Mouse (Mus musculus) forebrain, embryonic 12.5 days (tissue): ENCODE results near the gene Trim9. TPM values are rescaled to one million over a fixed set of nuclear protein-coding genes. Genes with fewer than 3 reads are reported as not detected.

Source experiments
- ATAC-seq: fragments of 200-750 bp; cut with Nextera tagmentation; 2 replicates; pipeline ENCODE4 v1.8.0; 2017; ENCODE audit warnings: moderate TSS enrichment; ENCODE audit not compliant: low FRiP score
- H3K27ac ChIP-seq: fragments of 300-500 bp; sonication (generic); 2 replicates; pipeline ENCODE4 v1.5.1; 2016; ENCODE audit warnings: mild to moderate bottlenecking
- H3K27me3 ChIP-seq: fragments of 300-500 bp; sonication (generic); 2 replicates; pipeline ENCODE4 v1.6.1; 2016; ENCODE audit warnings: mild to moderate bottlenecking
- H3K36me3 ChIP-seq: fragments of 300-500 bp; sonication (generic); replicated peaks from 2 replicates; pipeline ENCODE4 v1.6.1; 2016; ENCODE audit warnings: mild to moderate bottlenecking
- H3K4me1 ChIP-seq: fragments of 300-500 bp; sonication (generic); 2 replicates; pipeline ENCODE4 v1.6.1; 2016
- H3K4me2 ChIP-seq: fragments of 300-500 bp; sonication (generic); 2 replicates; pipeline ENCODE4 v1.6.1; 2016; ENCODE audit warnings: mild to moderate bottlenecking, moderate library complexity
- H3K4me3 ChIP-seq: fragments of 300-500 bp; sonication (generic); replicated peaks from 2 replicates; pipeline ENCODE4 v1.5.1; 2016; ENCODE audit warnings: mild to moderate bottlenecking
- H3K9ac ChIP-seq: fragments of 300-500 bp; sonication (generic); 2 replicates; pipeline ENCODE4 v1.6.1; 2016; ENCODE audit warnings: mild to moderate bottlenecking
- H3K9me3 ChIP-seq: fragments of 300-500 bp; sonication (generic); 2 replicates; pipeline ENCODE4 v1.6.1; 2016
- WGBS: fragments of 180-500 bp; shearing (Covaris S2); methylation state at CpG from one replicate; pipeline ENCODE4 v1.1.7; 2016; 5-methylcytosine and 5-hydroxymethylcytosine counted together
- polyA plus RNA-seq: library from polyadenylated mRNA; unstranded; fragments of >200 nt; fragmentation: Nextera tagmentation; extraction: Ambion mirVana; gene quantifications from 2 replicates; pipeline ENCODE4 v1.2.1, GENCODE M21; 2016

The Trim9 gene
- polyA plus RNA-seq, 1 experiment from 2014 or later: 18.1 TPM

GRCm38 (mm10) chr12:70316147-70316546, 31.3 kb downstream of the Trim9 start:
- Histone ChIP-seq H3K4me1 (peaks cover 15% of the 10 kb centered on the region), H3K4me3 (no peak overlapping the region), H3K27ac (no peak overlapping the region), H3K36me3 (no peaks in the 10 kb centered on the region), H3K4me2 (no peak overlapping the region), H3K9me3 (no peaks in the 10 kb centered on the region), H3K27me3 (no peaks in the 10 kb centered on the region), H3K9ac (no peak overlapping the region)
- ATAC-seq: no peak
- WGBS: 50% methylated on average over 9 of the region's 9 CpGs

DNA sequence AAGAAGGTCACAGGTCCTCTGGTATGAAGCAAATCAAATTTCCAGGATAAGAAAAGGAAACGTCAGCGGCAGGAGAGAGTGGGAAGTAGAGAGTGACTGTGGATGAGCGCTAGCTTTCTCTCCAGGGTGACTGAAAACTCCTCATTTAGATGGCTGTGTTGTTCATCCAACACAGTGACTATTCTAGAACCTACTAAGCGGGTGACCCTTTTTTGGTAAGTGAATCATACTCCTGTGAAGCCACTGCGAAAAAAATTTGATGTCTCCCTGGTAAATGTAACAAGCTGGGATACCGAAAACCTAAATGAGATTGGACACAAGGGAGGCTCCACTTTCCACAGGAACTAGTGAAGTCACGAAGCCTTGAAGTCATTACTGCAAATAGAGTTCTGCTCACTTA, 39.5 kb downstream of the Trim9 start:
- Histone ChIP-seq H3K9ac (no peak overlapping the region), H3K4me2 (no peak overlapping the region), H3K36me3 (no peaks in the 10 kb centered on the region), H3K9me3 (no peaks in the 10 kb centered on the region), H3K4me3 (no peak overlapping the region), H3K4me1 (peaks cover 3% of the 10 kb centered on the region; the same call in 1 of the 2 replicates), H3K27me3 (no peaks in the 10 kb centered on the region), H3K27ac (no peak overlapping the region)
- WGBS: 90% methylated on average over 7 of the region's 7 CpGs
- ATAC-seq: no peak

GRCm38 (mm10) chr12:70307062-70307461, 40.4 kb downstream of the Trim9 start:
- no peak for ATAC-seq
- H3K9ac ChIP-seq: no peak overlapping the region
- H3K36me3 ChIP-seq: no peaks in the 10 kb centered on the region
- H3K4me2 ChIP-seq: no peak overlapping the region
- no peak overlapping the region for H3K4me3 ChIP-seq
- no peak overlapping the region for H3K27ac ChIP-seq
- peaks cover 3% of the 10 kb centered on the region; the same call in 1 of the 2 replicates for H3K4me1 ChIP-seq
- WGBS: 77% methylated on average over 5 of the region's 5 CpGs
- no peaks in the 10 kb centered on the region for H3K9me3 ChIP-seq
- H3K27me3 ChIP-seq: no peaks in the 10 kb centered on the region

- H3K4me3 ChIP-seq: no peak overlapping the region
- no peaks in the 10 kb centered on the region for H3K9me3 ChIP-seq
- H3K9ac ChIP-seq: no peak overlapping the region
- H3K27me3 ChIP-seq: no peaks in the 10 kb centered on the region
- no peaks in the 10 kb centered on the region for H3K36me3 ChIP-seq
- ATAC-seq: no peak
- H3K4me1 ChIP-seq: peaks cover 3% of the 10 kb centered on the region; the same call in 1 of the 2 replicates
- no peak overlapping the region for H3K27ac ChIP-seq
- WGBS: 81% methylated on average over 6 of the region's 6 CpGs
- no peak overlapping the region for H3K4me2 ChIP-seq
Measured at GRCm38 (mm10) chr12:70304014-70304413, 43.4 kb downstream of the Trim9 start.

GRCm38 (mm10) chr12:70303525-70303924, 43.9 kb downstream of the Trim9 start:
- no peak overlapping the region for H3K9ac ChIP-seq
- H3K4me1 ChIP-seq: peaks cover 3% of the 10 kb centered on the region; the same call in 1 of the 2 replicates
- no peak for ATAC-seq
- H3K27me3 ChIP-seq: no peaks in the 10 kb centered on the region
- WGBS: 91% methylated on average over 7 of the region's 7 CpGs
- no peak overlapping the region for H3K27ac ChIP-seq
- no peaks in the 10 kb centered on the region for H3K36me3 ChIP-seq
- H3K4me2 ChIP-seq: no peak overlapping the region
- no peak overlapping the region for H3K4me3 ChIP-seq
- no peaks in the 10 kb centered on the region for H3K9me3 ChIP-seq

DNA sequence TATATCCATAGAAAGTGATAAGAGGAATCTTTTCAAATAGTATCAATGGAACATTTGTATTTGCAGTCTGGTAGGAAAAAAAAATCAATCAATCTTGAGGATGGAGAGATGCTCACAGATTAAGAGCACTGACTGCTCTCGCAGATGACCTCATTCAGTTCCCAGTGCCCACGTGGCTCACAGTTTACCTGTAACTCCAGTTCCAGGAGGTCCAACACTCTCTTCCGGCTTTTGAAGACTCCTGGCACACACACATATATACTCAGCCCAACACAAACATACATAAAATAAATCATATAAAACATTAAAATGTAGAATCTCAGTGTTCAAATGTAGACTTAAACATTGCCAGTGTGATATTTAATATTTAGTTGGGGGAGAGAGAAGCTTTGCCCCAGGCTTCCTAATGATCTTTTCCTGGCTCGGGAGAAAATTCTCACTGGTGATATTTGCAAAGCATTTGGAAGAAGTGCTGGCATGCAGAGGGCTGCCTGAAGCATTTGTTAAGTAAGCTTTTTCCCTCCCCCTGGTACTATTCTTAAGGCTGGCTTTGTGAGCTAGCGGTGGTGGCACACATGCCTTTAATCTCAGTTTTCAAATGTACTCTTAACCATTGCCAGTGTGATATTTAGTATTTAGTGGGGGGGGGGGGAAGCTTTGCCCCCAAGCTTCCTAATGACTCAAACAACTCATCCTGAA, 45.2 kb downstream of the Trim9 start:
- WGBS: 75% methylated on average over 5 of the region's 5 CpGs
- no peak overlapping the region for H3K9ac ChIP-seq
- H3K27ac ChIP-seq: no peak overlapping the region
- ATAC-seq: no peak
- H3K4me3 ChIP-seq: no peak overlapping the region
- H3K9me3 ChIP-seq: no peaks in the 10 kb centered on the region
- peaks cover 3% of the 10 kb centered on the region; the same call in 1 of the 2 replicates for H3K4me1 ChIP-seq
- H3K27me3 ChIP-seq: no peaks in the 10 kb centered on the region
- no peaks in the 10 kb centered on the region for H3K36me3 ChIP-seq
- no peak overlapping the region for H3K4me2 ChIP-seq

DNA sequence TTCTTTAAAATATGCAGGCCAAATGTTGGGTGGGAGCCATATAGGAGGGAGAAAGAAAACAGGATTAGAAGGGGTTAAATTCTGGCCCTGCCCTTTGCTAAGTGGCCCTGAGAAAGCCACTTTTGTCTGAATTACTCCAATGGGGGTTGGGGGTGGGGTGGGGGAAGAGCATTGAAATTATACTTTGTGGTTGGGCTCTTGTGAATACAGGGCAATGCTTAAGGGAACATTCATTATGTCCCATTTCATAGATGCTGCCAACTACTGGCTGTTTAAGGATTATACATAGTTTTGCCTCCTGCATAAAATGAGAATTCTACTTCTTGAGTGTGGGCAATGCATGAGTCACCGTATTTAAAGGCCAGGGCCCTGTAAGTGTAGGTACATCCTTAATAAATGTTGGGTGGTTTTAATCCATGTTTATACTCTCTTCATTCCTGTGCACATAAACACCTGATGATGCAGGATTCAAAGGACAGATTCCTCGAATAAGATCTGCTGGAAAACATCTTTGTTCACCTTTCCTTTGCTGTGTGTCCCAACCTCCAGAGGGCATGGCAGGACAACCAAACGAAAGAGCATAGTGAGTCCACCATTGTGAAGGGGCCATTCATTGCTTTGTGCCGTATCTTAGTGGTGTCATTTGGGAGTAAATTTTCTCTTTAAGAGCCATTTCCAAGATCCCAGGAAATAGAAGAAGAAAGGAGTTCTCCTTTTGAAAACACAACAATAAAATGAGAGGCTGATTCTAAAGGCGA, 53.3 kb downstream of the Trim9 start:
- WGBS: 41% methylated on average over 5 of the region's 5 CpGs
- H3K27me3 ChIP-seq: no peaks in the 10 kb centered on the region
- ATAC-seq: no peak
- H3K9ac ChIP-seq: no peak overlapping the region
- no peak overlapping the region for H3K27ac ChIP-seq
- peaks cover 19% of the 10 kb centered on the region for H3K4me1 ChIP-seq
- H3K4me2 ChIP-seq: no peak overlapping the region
- H3K4me3 ChIP-seq: no peak overlapping the region
- no peaks in the 10 kb centered on the region for H3K36me3 ChIP-seq
- no peaks in the 10 kb centered on the region for H3K9me3 ChIP-seq

GRCm38 (mm10) chr12:70293165-70293926, 54.1 kb downstream of the Trim9 start:
- Histone ChIP-seq H3K4me1 (peaks cover 19% of the 10 kb centered on the region), H3K36me3 (no peaks in the 10 kb centered on the region), H3K9me3 (no peaks in the 10 kb centered on the region), H3K4me2 (no peak overlapping the region), H3K27ac (no peak overlapping the region), H3K9ac (no peak overlapping the region), H3K27me3 (no peaks in the 10 kb centered on the region), H3K4me3 (no peak overlapping the region)
- no peak for ATAC-seq
- 78% methylated on average over 10 of the region's 10 CpGs for WGBS

DNA sequence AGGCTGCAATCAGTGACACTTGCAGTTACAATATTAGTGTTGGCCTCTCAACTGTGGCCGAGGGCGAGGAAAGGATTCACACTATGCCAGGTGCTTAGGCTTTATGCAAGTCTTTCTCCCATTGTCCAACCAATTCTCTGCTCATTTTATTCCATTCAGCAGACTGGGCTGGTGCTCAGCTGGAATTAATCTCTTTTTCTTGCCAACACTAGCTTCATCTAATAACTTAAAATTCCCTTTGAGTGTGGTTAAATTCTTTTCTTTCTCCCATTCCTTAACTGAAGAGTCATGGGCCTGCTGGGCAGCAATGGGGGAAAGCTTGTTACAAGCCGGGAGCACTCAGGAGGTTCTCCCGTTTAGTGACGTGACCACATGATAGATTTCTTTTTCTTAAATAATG, 61.9 kb downstream of the Trim9 start:
- WGBS: 44% methylated on average over 5 of the region's 5 CpGs
- Histone ChIP-seq H3K4me2 (no peak overlapping the region), H3K27ac (no peak overlapping the region), H3K9me3 (no peaks in the 10 kb centered on the region), H3K27me3 (no peaks in the 10 kb centered on the region), H3K36me3 (no peaks in the 10 kb centered on the region), H3K4me3 (no peak overlapping the region), H3K4me1 (peaks cover 15% of the 10 kb centered on the region), H3K9ac (no peak overlapping the region)
- ATAC-seq: no peak

DNA sequence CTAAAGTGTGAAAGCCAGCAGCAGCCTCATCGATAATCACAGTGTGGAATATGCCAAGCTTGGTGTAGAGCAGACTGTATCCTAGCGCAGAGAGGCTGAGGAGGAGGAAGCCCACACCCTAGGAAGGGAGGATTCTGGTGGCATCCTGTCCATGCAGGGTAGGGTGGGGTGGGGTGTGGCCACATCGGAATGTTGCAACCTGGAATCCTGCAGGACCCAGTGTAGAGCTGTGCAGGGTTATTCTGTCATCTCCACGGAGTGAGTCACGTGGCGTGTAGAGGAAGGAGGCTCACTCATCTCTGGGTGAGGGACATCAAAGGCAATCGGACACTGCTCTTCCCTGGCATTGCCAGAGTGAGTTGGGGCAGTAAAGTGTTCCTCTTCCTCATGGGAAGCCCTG, 62.4 kb downstream of the Trim9 start:
- ATAC-seq: no peak
- H3K4me1 ChIP-seq: peaks cover 15% of the 10 kb centered on the region
- no peak overlapping the region for H3K4me3 ChIP-seq
- H3K36me3 ChIP-seq: no peaks in the 10 kb centered on the region
- 90% methylated on average over 7 of the region's 7 CpGs for WGBS
- H3K4me2 ChIP-seq: no peak overlapping the region
- no peak overlapping the region for H3K9ac ChIP-seq
- no peak overlapping the region for H3K27ac ChIP-seq
- no peaks in the 10 kb centered on the region for H3K27me3 ChIP-seq
- H3K9me3 ChIP-seq: no peaks in the 10 kb centered on the region

DNA sequence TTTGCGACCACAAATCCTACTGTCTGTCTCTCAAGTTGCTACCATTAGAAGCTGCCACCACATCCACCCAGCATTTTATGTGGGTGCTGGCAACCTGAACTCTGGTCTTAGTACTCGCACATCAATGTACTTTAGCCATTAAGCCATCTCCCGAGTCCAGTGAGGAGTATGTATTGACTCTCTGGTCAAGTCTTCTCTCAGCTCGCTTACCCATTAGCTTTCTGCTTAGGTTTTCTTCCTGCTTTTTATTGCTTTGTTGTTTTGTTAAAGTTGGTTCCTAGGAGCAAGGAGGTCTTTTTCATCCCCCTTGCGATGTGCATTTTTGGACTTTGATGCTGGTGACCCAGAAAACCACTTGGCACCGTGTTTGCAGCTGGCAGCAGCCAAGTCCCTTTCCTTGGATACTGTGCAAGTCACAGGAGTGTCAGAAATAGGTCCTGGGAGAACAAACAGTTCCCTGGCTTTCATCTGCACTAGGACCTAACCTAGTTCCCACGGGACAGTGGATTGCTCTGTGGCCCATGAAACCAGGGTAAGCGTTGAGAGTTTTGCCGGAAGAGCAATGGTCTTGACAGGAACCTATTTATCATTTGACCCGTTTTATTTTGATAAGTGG, 64.2 kb downstream of the Trim9 start:
- no peak for ATAC-seq
- Histone ChIP-seq H3K27ac (no peak overlapping the region), H3K36me3 (no peaks in the 10 kb centered on the region), H3K27me3 (no peaks in the 10 kb centered on the region), H3K4me2 (no peak overlapping the region), H3K9me3 (no peaks in the 10 kb centered on the region), H3K4me3 (no peak overlapping the region), H3K4me1 (peaks cover 15% of the 10 kb centered on the region), H3K9ac (no peak overlapping the region)
- WGBS: 87% methylated on average over 10 of the region's 10 CpGs

DNA sequence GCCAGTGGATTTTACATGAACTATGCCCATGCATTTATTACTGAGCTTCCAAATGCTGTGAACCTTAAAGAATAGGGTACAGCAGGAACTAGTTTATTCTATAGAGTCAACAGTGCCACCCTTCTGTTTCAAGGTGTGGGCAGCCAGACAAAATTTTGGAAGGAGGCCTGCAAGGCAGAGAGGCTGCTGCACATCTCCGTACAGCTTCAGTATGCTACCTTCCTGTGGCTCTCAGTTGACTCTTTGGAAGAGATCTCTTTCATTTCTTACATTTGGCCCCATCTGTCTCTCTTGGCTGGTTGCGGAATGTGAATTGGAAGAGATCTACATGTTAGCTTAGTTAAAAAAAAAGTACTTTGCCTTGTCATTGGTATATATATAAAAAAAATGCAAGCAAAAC, 66.5 kb downstream of the Trim9 start:
- Histone ChIP-seq H3K27ac (no peak overlapping the region), H3K9me3 (no peaks in the 10 kb centered on the region), H3K36me3 (no peaks in the 10 kb centered on the region), H3K27me3 (no peaks in the 10 kb centered on the region), H3K4me2 (no peak overlapping the region), H3K4me3 (no peak overlapping the region), H3K9ac (no peak overlapping the region), H3K4me1 (peaks cover 7% of the 10 kb centered on the region)
- WGBS: 93% methylated on average over 2 of the region's 2 CpGs
- ATAC-seq: no peak
